ENCODE assay signal across 8 mouse cellular contexts in the genomic region with DNA sequence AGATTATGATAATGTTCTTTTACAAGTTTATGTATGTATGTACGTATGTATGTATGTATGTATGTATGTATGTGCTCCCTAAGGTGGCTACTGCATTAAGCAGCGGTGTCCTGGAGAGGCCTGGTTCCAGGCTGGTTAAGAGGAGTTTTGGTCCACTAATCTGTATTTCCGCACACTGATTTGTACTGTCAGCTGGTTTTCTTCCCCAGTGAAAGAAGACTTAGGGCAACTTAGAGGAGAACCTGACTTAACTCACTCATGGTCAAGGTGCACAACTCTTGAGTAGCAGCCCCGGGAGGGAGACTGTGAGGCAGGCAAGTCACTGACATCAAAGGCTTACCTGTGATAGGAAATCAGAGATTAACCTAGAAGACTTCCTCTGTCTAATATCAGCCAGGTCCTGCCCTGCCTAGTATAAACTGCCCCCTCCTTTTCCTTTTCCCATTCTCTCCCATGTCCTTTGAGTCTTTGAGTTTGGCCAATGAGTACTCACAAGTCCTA. TPM values are rescaled to one million over a fixed set of nuclear protein-coding genes. Genes with fewer than 3 reads are reported as not detected.
A peak's percentile ranks its signal among the peaks of the same experiment; 100 is the strongest.
DNase-seq lines count a peak whose midpoint lies in the region; ATAC-seq and TF ChIP-seq lines count a peak whose summit lies in the region.
"Had no signal": no experiment of that assay in that cellular context is flagged by ENCODE, and none has a peak within 500 bp of the region (broad histone marks: within the 10 kb centered on the region; RNA-seq: fewer than 3 reads in every experiment).

No protein-coding gene starts in this region.

- no peak overlapping the region for H3K9ac ChIP-seq in midbrain, embryonic 16.5 days (ENCODE audit: low read depth, low read length)
- H3K9ac ChIP-seq in forebrain, embryonic 11.5 days (ENCODE audit: low read length): peak overlapping the region; percentile 65
- H3K9ac ChIP-seq in limb, embryonic 13.5 days: peak overlapping the region; percentile 75
- H3K9ac ChIP-seq in stomach, postnatal 0 days (ENCODE audit: low read length): no peak overlapping the region

- H3K27me3 ChIP-seq in midbrain, embryonic 10.5 days (ENCODE audit: low read depth, poor library complexity, severe bottlenecking): no peaks in the 10 kb centered on the region
- no peaks in the 10 kb centered on the region for H3K27me3 ChIP-seq in midbrain, embryonic 16.5 days (ENCODE audit: control insufficient read depth, insufficient read depth, low read depth, low read length)
- H3K27me3 ChIP-seq in forebrain, embryonic 11.5 days (ENCODE audit: control insufficient read depth, insufficient read depth, low read length): no peaks in the 10 kb centered on the region
- H3K27me3 ChIP-seq in limb, embryonic 13.5 days: no peaks in the 10 kb centered on the region
- no peaks in the 10 kb centered on the region for H3K27me3 ChIP-seq in stomach, postnatal 0 days (ENCODE audit: control insufficient read depth, insufficient read depth, low read length)

- peak overlapping the region; percentile 65 for H3K4me3 ChIP-seq in midbrain, embryonic 10.5 days
- H3K4me3 ChIP-seq in midbrain, embryonic 16.5 days (ENCODE audit: low read depth, low read length): no peak overlapping the region
- peak overlapping the region; percentile 33 for H3K4me3 ChIP-seq in forebrain, embryonic 11.5 days (ENCODE audit: low read depth, low read length)
- H3K4me3 ChIP-seq in limb, embryonic 13.5 days: peak overlapping the region; percentile 49
- H3K4me3 ChIP-seq in stomach, postnatal 0 days (ENCODE audit: low read depth, low read length): peak overlapping the region; percentile 30; the same call in 1 of the 2 replicates

- peaks cover 23% of the 10 kb centered on the region for H3K4me1 ChIP-seq in midbrain, embryonic 10.5 days
- peaks cover 13% of the 10 kb centered on the region for H3K4me1 ChIP-seq in midbrain, embryonic 16.5 days (ENCODE audit: control insufficient read depth, insufficient read depth, low read length)
- 0 out of 2 replicates have a peak, but pooled peaks cover 2% of the 10 kb centered on the region for H3K4me1 ChIP-seq in forebrain, embryonic 11.5 days (replicated peaks; ENCODE audit: control insufficient read depth, insufficient read depth, low read length)
- peaks cover 24% of the 10 kb centered on the region for H3K4me1 ChIP-seq in limb, embryonic 13.5 days
- H3K4me1 ChIP-seq in stomach, postnatal 0 days (replicated peaks; ENCODE audit: control insufficient read depth, insufficient read depth): no peaks in the 10 kb centered on the region

- 83% methylated on average over 4 of the region's 4 CpGs for WGBS in midbrain, embryonic 10.5 days
- 90% methylated on average over 4 of the region's 4 CpGs for WGBS in midbrain, embryonic 16.5 days
- 89% methylated on average over 4 of the region's 4 CpGs for WGBS in forebrain, embryonic 11.5 days
- 78% methylated on average over 4 of the region's 4 CpGs for WGBS in limb, embryonic 13.5 days
- WGBS in stomach, postnatal 0 days: 72% methylated on average over 4 of the region's 4 CpGs

- H3K27ac ChIP-seq in midbrain, embryonic 10.5 days (replicated peaks): peak overlapping the region; percentile 93
- H3K27ac ChIP-seq in midbrain, embryonic 16.5 days (ENCODE audit: low read length): no peak overlapping the region
- H3K27ac ChIP-seq in forebrain, embryonic 11.5 days (ENCODE audit: low read depth, low read length): no peak overlapping the region
- peak overlapping the region; percentile 79; the same call in 1 of the 2 replicates for H3K27ac ChIP-seq in limb, embryonic 13.5 days
- H3K27ac ChIP-seq in stomach, postnatal 0 days (replicated peaks): no peak overlapping the region

- H3K36me3 ChIP-seq in midbrain, embryonic 10.5 days: no peaks in the 10 kb centered on the region
- no peaks in the 10 kb centered on the region for H3K36me3 ChIP-seq in midbrain, embryonic 16.5 days (ENCODE audit: control insufficient read depth, insufficient read depth, low read length)
- H3K36me3 ChIP-seq in forebrain, embryonic 11.5 days (ENCODE audit: control insufficient read depth, insufficient read depth, low read length): no peaks in the 10 kb centered on the region
- H3K36me3 ChIP-seq in limb, embryonic 13.5 days: no peaks in the 10 kb centered on the region
- H3K36me3 ChIP-seq in stomach, postnatal 0 days (ENCODE audit: control insufficient read depth, insufficient read depth, low read length): no peaks in the 10 kb centered on the region

- no peak for ATAC-seq in midbrain, embryonic 16.5 days
- no peak for ATAC-seq in forebrain, embryonic 11.5 days (replicated peaks; ENCODE audit: low FRiP score)
- ATAC-seq in limb, embryonic 13.5 days (ENCODE audit: low FRiP score, low read depth): no peak
- no peak for ATAC-seq in stomach, postnatal 0 days (ENCODE audit: low FRiP score, low TSS enrichment)
- no peak for ATAC-seq in cerebellum, adult (ENCODE audit: insufficient number of reproducible peaks, low FRiP score, low TSS enrichment)

- no peaks in the 10 kb centered on the region for H3K9me3 ChIP-seq in midbrain, embryonic 10.5 days (replicated peaks)
- no peaks in the 10 kb centered on the region for H3K9me3 ChIP-seq in midbrain, embryonic 16.5 days (replicated peaks; ENCODE audit: control insufficient read depth, low read length, poor library complexity, severe bottlenecking)
- no peaks in the 10 kb centered on the region for H3K9me3 ChIP-seq in forebrain, embryonic 11.5 days (ENCODE audit: control insufficient read depth, low read length)
- H3K9me3 ChIP-seq in limb, embryonic 13.5 days: no peaks in the 10 kb centered on the region
- H3K9me3 ChIP-seq in stomach, postnatal 0 days (ENCODE audit: control insufficient read depth, low read length): no peaks in the 10 kb centered on the region

- TF ChIP-seq EP300 in stomach, postnatal 0 days (optimal IDR thresholded peaks at IDR 0.05): no peak

- no peak overlapping the region for H3K4me2 ChIP-seq in midbrain, embryonic 16.5 days (ENCODE audit: low read length)
- peak overlapping the region; percentile 55 for H3K4me2 ChIP-seq in forebrain, embryonic 11.5 days (ENCODE audit: low read depth, low read length, severe bottlenecking)
- peak overlapping the region; percentile 67 for H3K4me2 ChIP-seq in limb, embryonic 13.5 days (replicated peaks)
- H3K4me2 ChIP-seq in stomach, postnatal 0 days (replicated peaks; ENCODE audit: low read depth): peak overlapping the region; percentile 40

- no peak for TF ChIP-seq CTCF in stomach, postnatal 0 days (IDR thresholded peaks at IDR 0.05; ENCODE audit: low read depth)

- no peak for DNase-seq in midbrain, embryonic 10.5 days (ENCODE audit: low spot score)
- no peak for DNase-seq in forebrain, embryonic 11.5 days (ENCODE audit: low spot score)
- no peak for DNase-seq in stomach, postnatal 0 days (ENCODE audit: low spot score)
- DNase-seq in right cerebral cortex, postnatal 25 days: no peak
- DNase-seq: adrenal gland, adult 8-10 months had no signal

RNA-seq across cellular contexts. Expression of gene Hist2h3c2, which starts 2.0 kb away (rescaled TPM):
- 8.1 TPM in 2 replicates for polyA plus RNA-seq in midbrain, embryonic 10.5 days (2016; fragmentation: Nextera tagmentation; extraction: Ambion mirVana)
- polyA plus RNA-seq in midbrain, embryonic 16.5 days (2015; fragmentation: Nextera tagmentation; extraction: Ambion mirVana): 1.3 TPM in 2 replicates
- 12.8 and 14.8 TPM in 2 replicates for polyA plus RNA-seq in forebrain, embryonic 11.5 days (2014; fragmentation: Nextera tagmentation; extraction: Ambion mirVana)
- 8.8 and 10.5 TPM in 2 replicates for polyA plus RNA-seq in limb, embryonic 13.5 days (2015; fragmentation: Nextera tagmentation; extraction: Ambion mirVana)
- polyA plus RNA-seq in stomach, postnatal 0 days (2015; fragmentation: Nextera tagmentation; extraction: Ambion mirVana): 1.2 and 2.8 TPM in 2 replicates

RNA-seq across cellular contexts. Expression of gene Hist2h2aa2, which starts 3.2 kb away (rescaled TPM):
- polyA plus RNA-seq in midbrain, embryonic 10.5 days (2016; fragmentation: Nextera tagmentation; extraction: Ambion mirVana): 24.3 and 34.9 TPM in 2 replicates
- polyA plus RNA-seq in midbrain, embryonic 16.5 days (2015; fragmentation: Nextera tagmentation; extraction: Ambion mirVana): 38.1 and 48.4 TPM in 2 replicates
- 29.2 and 49.8 TPM in 2 replicates for polyA plus RNA-seq in forebrain, embryonic 11.5 days (2014; fragmentation: Nextera tagmentation; extraction: Ambion mirVana)
- 46.2 and 48.0 TPM in 2 replicates for polyA plus RNA-seq in limb, embryonic 13.5 days (2015; fragmentation: Nextera tagmentation; extraction: Ambion mirVana)
- 218 and 246 TPM in 2 replicates for polyA plus RNA-seq in stomach, postnatal 0 days (2015; fragmentation: Nextera tagmentation; extraction: Ambion mirVana)

RNA-seq across cellular contexts. Expression of gene Hist2h2aa1, which starts 8.4 kb away (rescaled TPM):
- 13.7 TPM in 2 replicates for polyA plus RNA-seq in midbrain, embryonic 10.5 days (2016; fragmentation: Nextera tagmentation; extraction: Ambion mirVana)
- polyA plus RNA-seq in midbrain, embryonic 16.5 days (2015; fragmentation: Nextera tagmentation; extraction: Ambion mirVana): 7.4 and 13.2 TPM in 2 replicates
- polyA plus RNA-seq in forebrain, embryonic 11.5 days (2014; fragmentation: Nextera tagmentation; extraction: Ambion mirVana): 18.7 and 28.2 TPM in 2 replicates
- 19.0 and 30.4 TPM in 2 replicates for polyA plus RNA-seq in limb, embryonic 13.5 days (2015; fragmentation: Nextera tagmentation; extraction: Ambion mirVana)
- polyA plus RNA-seq in stomach, postnatal 0 days (2015; fragmentation: Nextera tagmentation; extraction: Ambion mirVana): 81.4 and 98.7 TPM in 2 replicates

RNA-seq across cellular contexts. Expression of gene Hist2h3c1, which starts 9.6 kb away (rescaled TPM):
- polyA plus RNA-seq in midbrain, embryonic 10.5 days (2016; fragmentation: Nextera tagmentation; extraction: Ambion mirVana): 0.70 and 0.86 TPM in 2 replicates
- 0.39 TPM in 1 of 2 replicates, not detected in the other for polyA plus RNA-seq in midbrain, embryonic 16.5 days (2015; fragmentation: Nextera tagmentation; extraction: Ambion mirVana)
- polyA plus RNA-seq in forebrain, embryonic 11.5 days (2014; fragmentation: Nextera tagmentation; extraction: Ambion mirVana): 2.3 TPM in 1 of 2 replicates, not detected in the other
- 0.73 TPM in 1 of 2 replicates, not detected in the other for polyA plus RNA-seq in limb, embryonic 13.5 days (2015; fragmentation: Nextera tagmentation; extraction: Ambion mirVana)
- 0.44 and 1.2 TPM in 2 replicates for polyA plus RNA-seq in stomach, postnatal 0 days (2015; fragmentation: Nextera tagmentation; extraction: Ambion mirVana)

RNA-seq across cellular contexts. Expression of gene Hist2h2be, which starts 16.0 kb away (rescaled TPM):
- polyA plus RNA-seq in midbrain, embryonic 10.5 days (2016; fragmentation: Nextera tagmentation; extraction: Ambion mirVana): 11.5 and 11.9 TPM in 2 replicates
- polyA plus RNA-seq in midbrain, embryonic 16.5 days (2015; fragmentation: Nextera tagmentation; extraction: Ambion mirVana): 4.4 and 4.7 TPM in 2 replicates
- 14.3 and 15.8 TPM in 2 replicates for polyA plus RNA-seq in forebrain, embryonic 11.5 days (2014; fragmentation: Nextera tagmentation; extraction: Ambion mirVana)
- 6.7 and 7.2 TPM in 2 replicates for polyA plus RNA-seq in limb, embryonic 13.5 days (2015; fragmentation: Nextera tagmentation; extraction: Ambion mirVana)
- 3.2 and 3.4 TPM in 2 replicates for polyA plus RNA-seq in stomach, postnatal 0 days (2015; fragmentation: Nextera tagmentation; extraction: Ambion mirVana)

Comparison
In these comparisons a context has a peak if more than half of its experiments do, and no peak if none do; other contexts are left out.
1. H3K27ac ChIP-seq: peak in midbrain, embryonic 10.5 days (single experiment) and limb, embryonic 13.5 days (single experiment); none in midbrain, embryonic 16.5 days (single experiment), forebrain, embryonic 11.5 days (single experiment) and stomach, postnatal 0 days (single experiment).
2. H3K9ac ChIP-seq: peak in forebrain, embryonic 11.5 days (single experiment) and limb, embryonic 13.5 days (single experiment); none in midbrain, embryonic 16.5 days (single experiment) and stomach, postnatal 0 days (single experiment).